Mouse (Mus musculus): ENCODE measurements around the gene Usp40. TPM values are rescaled to one million over a fixed set of nuclear protein-coding genes. Genes with fewer than 3 reads are reported as not detected.
"Not testable (repeated sequence)": the region's sequence is repeated elsewhere in the genome, so short reads cannot be mapped to it uniquely, and the experiment has no call there.

Gene Usp40
- polyA plus RNA-seq (2015; fragmentation: Nextera tagmentation; extraction: Ambion mirVana): 31.8 and 31.9 TPM in 2 replicates

DNA sequence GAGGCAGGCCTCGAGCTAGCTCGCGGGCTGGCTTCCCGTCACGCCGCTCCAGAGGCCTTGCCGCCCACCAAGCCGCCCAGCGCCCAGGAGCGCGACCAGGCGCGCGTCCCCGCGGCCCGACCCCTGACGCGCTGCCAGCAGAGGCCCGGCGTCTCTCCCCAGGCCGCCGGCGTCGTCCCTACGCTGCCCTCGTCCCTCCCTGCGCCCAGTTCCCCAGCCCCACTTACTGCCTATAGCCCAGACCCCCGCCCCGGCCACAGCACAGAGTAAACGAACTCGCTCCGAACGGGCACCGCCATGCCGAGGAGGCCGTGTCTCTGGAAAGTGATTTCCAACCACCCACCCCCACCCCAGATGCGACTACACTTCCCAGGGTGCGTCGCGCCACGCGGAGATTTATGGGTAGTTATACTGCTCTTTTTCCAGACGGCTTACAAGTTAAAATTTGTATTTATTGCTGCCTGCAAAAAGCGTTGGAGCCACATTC is at the start of gene Usp40:
TSS of gene Usp40 (minus strand) at position 341 of the 487 bp plus-strand sequence.
- Histone ChIP-seq H3K9ac (ENCODE audit: low read length) (peak within 1 kb of the TSS; percentile 96), H3K4me1 (ENCODE audit: control insufficient read depth, insufficient read depth, low read length) (peaks cover 13% of the 10 kb centered on the region), H3K36me3 (ENCODE audit: control insufficient read depth, insufficient read depth, low read length) (peaks cover 8% of the 10 kb centered on the region; the same call in 1 of the 2 replicates)

DNA sequence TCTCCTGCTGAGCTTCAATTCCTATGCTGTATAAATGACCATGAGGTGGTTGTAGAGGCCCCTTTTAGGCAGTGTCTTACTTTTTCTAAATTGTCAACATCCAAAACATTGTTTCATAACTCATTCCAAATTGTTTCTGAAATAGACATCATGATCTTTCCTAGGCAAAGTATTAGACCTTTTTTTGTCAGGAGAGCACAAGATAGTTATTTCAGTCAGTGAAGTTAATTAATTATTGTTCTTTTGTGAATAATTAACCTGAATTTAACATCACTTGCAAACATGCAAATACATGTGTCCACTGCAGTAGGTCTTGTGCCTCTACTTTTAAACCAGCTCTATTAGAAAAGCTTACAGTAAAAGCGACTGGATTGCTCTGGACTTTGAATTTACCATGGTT is 46.7 kb upstream of the Usp40 start, which contains the start of gene Ugt1a10:
TSS of gene Ugt1a10 (plus strand) at position 301 of the 400 bp plus-strand sequence.
- 67% methylated on average over 1 of the region's 1 CpGs for WGBS
- no peak within 1 kb of the TSS for H3K4me3 ChIP-seq (replicated peaks; ENCODE audit: low read length)
- no peaks in the 10 kb centered on the region for H3K9me3 ChIP-seq (replicated peaks; ENCODE audit: control insufficient read depth, low read length)
- H3K27ac ChIP-seq (ENCODE audit: low read length): no peak within 1 kb of the TSS
- H3K36me3 ChIP-seq (ENCODE audit: control insufficient read depth, insufficient read depth, low read length): no peaks in the 10 kb centered on the region
- H3K4me1 ChIP-seq (ENCODE audit: control insufficient read depth, insufficient read depth, low read length): no peaks in the 10 kb centered on the region
- H3K9ac ChIP-seq (ENCODE audit: low read length): no peak within 1 kb of the TSS
- no peak within 1 kb of the TSS for H3K4me2 ChIP-seq (ENCODE audit: low read depth, low read length)
- H3K27me3 ChIP-seq (ENCODE audit: control insufficient read depth, insufficient read depth, low read length): no peaks in the 10 kb centered on the region
- ATAC-seq (ENCODE audit: insufficient read depth, low FRiP score): no peak

More for the DNA sequence above, at the start of gene Usp40:
- H3K27me3 ChIP-seq (ENCODE audit: control insufficient read depth, insufficient read depth, low read length): no peaks in the 10 kb centered on the region
- H3K27ac ChIP-seq (ENCODE audit: low read length): peak within 1 kb of the TSS; percentile 93
- ATAC-seq (ENCODE audit: insufficient read depth, low FRiP score): peak; percentile 91
- no peaks in the 10 kb centered on the region for H3K9me3 ChIP-seq (replicated peaks; ENCODE audit: control insufficient read depth, low read length)
- H3K4me3 ChIP-seq (replicated peaks; ENCODE audit: low read length): peak within 1 kb of the TSS; percentile 73
- H3K4me2 ChIP-seq (ENCODE audit: low read depth, low read length): peak within 1 kb of the TSS; percentile 81
- WGBS: under 1% methylated on average over 45 of the region's 45 CpGs

DNA sequence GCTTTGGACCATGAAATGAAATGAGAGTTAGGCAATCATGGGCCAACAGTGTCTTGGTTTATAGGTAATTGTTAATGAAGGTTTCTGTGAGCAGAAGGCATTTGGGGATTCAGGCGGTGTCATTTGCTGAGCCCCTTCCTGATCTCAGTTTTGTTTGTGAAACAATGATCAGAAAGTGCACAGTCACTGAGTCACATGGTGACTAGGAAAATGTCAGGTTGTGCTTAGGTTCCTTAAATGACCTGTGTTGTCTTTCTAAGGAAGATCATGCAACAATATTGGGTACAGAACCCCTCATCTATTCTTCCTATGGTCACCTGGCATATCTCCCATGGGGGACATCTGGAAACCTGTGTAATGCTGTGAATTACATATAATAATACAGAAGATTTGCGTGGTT is 39.1 kb upstream of the Usp40 start:
- H3K9ac ChIP-seq (ENCODE audit: low read length); H3K4me1 ChIP-seq (ENCODE audit: control insufficient read depth, insufficient read depth, low read length); H3K27ac ChIP-seq (ENCODE audit: low read length); H3K9me3 ChIP-seq (replicated peaks; ENCODE audit: control insufficient read depth, low read length); H3K4me3 ChIP-seq (replicated peaks; ENCODE audit: low read length); H3K36me3 ChIP-seq (ENCODE audit: control insufficient read depth, insufficient read depth, low read length); ATAC-seq (ENCODE audit: insufficient read depth, low FRiP score); H3K4me2 ChIP-seq (ENCODE audit: low read depth, low read length); H3K27me3 ChIP-seq (ENCODE audit: control insufficient read depth, insufficient read depth, low read length): not testable (repeated sequence)
- 81% methylated on average over 2 of the region's 2 CpGs for WGBS

DNA sequence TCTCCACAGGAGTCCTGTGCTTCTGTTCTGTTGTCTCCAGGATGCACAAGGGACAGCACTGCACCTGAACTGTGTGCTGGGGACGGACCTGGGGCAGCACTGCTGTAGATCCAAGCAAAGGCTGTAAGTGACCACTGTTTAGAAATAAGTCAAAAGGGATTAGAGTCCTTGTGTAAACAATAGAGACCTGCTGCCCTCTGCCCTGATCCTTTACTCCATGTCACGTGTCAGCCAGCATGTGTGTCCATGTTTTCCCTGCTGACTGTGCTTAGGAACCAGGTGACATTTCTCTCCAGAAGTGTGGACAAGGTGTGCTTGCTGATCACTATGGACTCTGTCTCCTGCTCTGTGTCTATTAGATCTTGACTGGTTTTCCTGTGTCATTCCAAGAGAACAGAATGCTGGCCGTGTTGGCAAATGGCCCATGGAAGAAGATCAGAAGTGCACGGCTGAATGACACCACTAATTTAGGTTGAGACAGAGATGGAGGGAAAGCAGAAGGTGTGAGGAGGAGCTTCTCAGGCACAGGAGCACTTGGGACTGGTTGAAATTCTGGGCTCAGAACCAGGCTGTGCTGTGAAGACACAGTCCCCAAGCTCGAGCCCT is 36.6 kb upstream of the Usp40 start:
- not testable (repeated sequence) for H3K27ac ChIP-seq (ENCODE audit: low read length); H3K4me2 ChIP-seq (ENCODE audit: low read depth, low read length); H3K9ac ChIP-seq (ENCODE audit: low read length); H3K4me1 ChIP-seq (ENCODE audit: control insufficient read depth, insufficient read depth, low read length); H3K27me3 ChIP-seq (ENCODE audit: control insufficient read depth, insufficient read depth, low read length); ATAC-seq (ENCODE audit: insufficient read depth, low FRiP score); H3K36me3 ChIP-seq (ENCODE audit: control insufficient read depth, insufficient read depth, low read length); H3K4me3 ChIP-seq (replicated peaks; ENCODE audit: low read length); H3K9me3 ChIP-seq (replicated peaks; ENCODE audit: control insufficient read depth, low read length)
- WGBS: 63% methylated on average over 3 of the region's 5 CpGs

DNA sequence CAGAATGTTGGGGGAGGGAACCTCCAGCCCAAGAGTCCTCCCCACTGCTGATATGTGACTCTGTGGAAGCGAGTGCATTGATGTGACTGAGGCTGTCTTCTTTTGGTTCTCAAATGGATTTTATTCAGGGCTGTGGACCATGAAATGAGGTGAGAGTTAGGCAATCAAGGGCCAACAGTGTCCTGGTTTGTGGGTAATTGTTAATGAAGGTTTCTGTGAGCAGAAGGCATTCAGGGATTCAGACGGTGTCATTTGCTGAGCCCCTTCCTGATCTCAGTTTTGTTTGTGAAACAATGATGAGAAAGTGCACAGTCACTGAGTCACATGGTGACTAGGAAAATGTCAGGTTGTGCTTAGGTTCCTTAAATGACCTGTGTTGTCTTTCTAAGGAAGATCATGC is 34.7 kb upstream of the Usp40 start:
- ATAC-seq (ENCODE audit: insufficient read depth, low FRiP score); H3K4me3 ChIP-seq (replicated peaks; ENCODE audit: low read length); H3K27me3 ChIP-seq (ENCODE audit: control insufficient read depth, insufficient read depth, low read length); H3K4me2 ChIP-seq (ENCODE audit: low read depth, low read length); H3K9ac ChIP-seq (ENCODE audit: low read length); H3K27ac ChIP-seq (ENCODE audit: low read length); H3K4me1 ChIP-seq (ENCODE audit: control insufficient read depth, insufficient read depth, low read length); H3K9me3 ChIP-seq (replicated peaks; ENCODE audit: control insufficient read depth, low read length); H3K36me3 ChIP-seq (ENCODE audit: control insufficient read depth, insufficient read depth, low read length): not testable (repeated sequence)
- 67% methylated on average over 1 of the region's 2 CpGs for WGBS

DNA sequence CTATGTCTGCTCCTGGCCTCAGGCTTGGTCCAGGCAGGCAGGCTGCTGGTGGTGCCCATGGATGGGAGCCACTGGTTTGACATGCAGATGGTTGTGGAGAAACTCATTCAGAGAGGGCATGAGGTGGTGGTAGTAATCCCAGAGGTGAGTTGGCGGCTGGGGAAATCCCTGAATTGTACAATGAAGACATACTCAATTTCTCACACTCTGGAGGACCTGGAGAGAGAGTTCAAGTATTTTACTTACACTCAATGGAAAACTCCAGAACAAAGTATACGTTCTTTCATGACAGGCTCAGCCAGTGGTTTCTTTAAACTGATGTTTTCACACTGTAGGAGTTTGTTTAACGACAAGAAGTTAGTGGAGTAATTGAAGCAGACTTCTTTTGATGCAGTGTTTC is 16.9 kb upstream of the Usp40 start:
- H3K27me3 ChIP-seq (ENCODE audit: control insufficient read depth, insufficient read depth, low read length); H3K4me2 ChIP-seq (ENCODE audit: low read depth, low read length); H3K36me3 ChIP-seq (ENCODE audit: control insufficient read depth, insufficient read depth, low read length); H3K9me3 ChIP-seq (replicated peaks; ENCODE audit: control insufficient read depth, low read length); H3K4me1 ChIP-seq (ENCODE audit: control insufficient read depth, insufficient read depth, low read length); ATAC-seq (ENCODE audit: insufficient read depth, low FRiP score); H3K27ac ChIP-seq (ENCODE audit: low read length); H3K4me3 ChIP-seq (replicated peaks; ENCODE audit: low read length); H3K9ac ChIP-seq (ENCODE audit: low read length): not testable (repeated sequence)
- WGBS: 59% methylated on average over 3 of the region's 3 CpGs

DNA sequence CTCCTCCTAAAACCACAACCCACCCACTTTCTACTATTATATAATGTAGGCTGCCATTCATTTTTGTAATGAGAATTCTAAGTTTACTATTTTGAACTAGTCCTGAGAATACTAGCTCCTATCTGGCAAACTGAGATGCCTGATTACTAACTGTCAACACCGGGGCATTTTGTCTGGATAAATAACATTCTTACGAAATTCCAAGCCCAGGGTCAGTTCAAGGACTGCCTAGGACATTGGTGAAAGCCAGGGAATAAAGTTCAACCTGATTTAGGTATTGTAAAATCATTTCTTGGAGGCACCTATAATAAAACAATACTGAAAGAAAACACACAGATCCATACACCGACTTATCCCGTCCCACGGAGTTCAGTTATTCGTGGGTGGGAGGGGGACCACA is 7.0 kb upstream of the Usp40 start:
- no peaks in the 10 kb centered on the region for H3K27me3 ChIP-seq (ENCODE audit: control insufficient read depth, insufficient read depth, low read length)
- H3K4me3 ChIP-seq (replicated peaks; ENCODE audit: low read length): no peak overlapping the region
- no peaks in the 10 kb centered on the region for H3K4me1 ChIP-seq (ENCODE audit: control insufficient read depth, insufficient read depth, low read length)
- no peaks in the 10 kb centered on the region for H3K36me3 ChIP-seq (ENCODE audit: control insufficient read depth, insufficient read depth, low read length)
- no peak overlapping the region for H3K9ac ChIP-seq (ENCODE audit: low read length)
- H3K27ac ChIP-seq (ENCODE audit: low read length): no peak overlapping the region
- H3K4me2 ChIP-seq (ENCODE audit: low read depth, low read length): no peak overlapping the region
- 91% methylated on average over 6 of the region's 6 CpGs for WGBS
- 0 out of 2 replicates have a peak, but pooled peaks cover 2% of the 10 kb centered on the region for H3K9me3 ChIP-seq (replicated peaks; ENCODE audit: control insufficient read depth, low read length)
- ATAC-seq (ENCODE audit: insufficient read depth, low FRiP score): no peak

DNA sequence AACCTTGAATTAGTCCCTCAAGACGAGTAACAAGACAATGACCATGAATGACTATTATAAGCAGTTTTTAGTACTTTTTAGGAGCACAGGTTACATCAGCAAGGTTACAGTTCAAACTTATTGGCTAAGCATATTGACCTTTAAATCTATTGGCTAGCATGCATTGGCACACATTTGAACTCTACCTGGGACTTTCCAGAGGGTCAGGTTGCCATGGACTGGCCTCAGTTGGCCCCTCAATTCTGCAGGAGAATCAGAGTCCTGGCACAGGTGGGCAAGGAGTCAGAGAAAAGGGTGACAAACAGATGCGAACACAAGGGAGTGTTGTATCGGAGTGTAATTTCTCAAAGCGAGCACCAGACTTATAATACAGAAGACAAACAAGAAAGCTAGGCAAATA is 6.3 kb upstream of the Usp40 start:
- Histone ChIP-seq H3K36me3 (ENCODE audit: control insufficient read depth, insufficient read depth, low read length) (no peaks in the 10 kb centered on the region), H3K27me3 (ENCODE audit: control insufficient read depth, insufficient read depth, low read length) (no peaks in the 10 kb centered on the region), H3K4me1 (ENCODE audit: control insufficient read depth, insufficient read depth, low read length) (no peaks in the 10 kb centered on the region), H3K9me3 (replicated peaks; ENCODE audit: control insufficient read depth, low read length) (0 out of 2 replicates have a peak, but pooled peaks cover 2% of the 10 kb centered on the region), H3K9ac (ENCODE audit: low read length) (no peak overlapping the region), H3K4me3 (replicated peaks; ENCODE audit: low read length) (no peak overlapping the region), H3K4me2 (ENCODE audit: low read depth, low read length) (no peak overlapping the region), H3K27ac (ENCODE audit: low read length) (no peak overlapping the region)
- 88% methylated on average over 4 of the region's 4 CpGs for WGBS
- ATAC-seq (ENCODE audit: insufficient read depth, low FRiP score): no peak

DNA sequence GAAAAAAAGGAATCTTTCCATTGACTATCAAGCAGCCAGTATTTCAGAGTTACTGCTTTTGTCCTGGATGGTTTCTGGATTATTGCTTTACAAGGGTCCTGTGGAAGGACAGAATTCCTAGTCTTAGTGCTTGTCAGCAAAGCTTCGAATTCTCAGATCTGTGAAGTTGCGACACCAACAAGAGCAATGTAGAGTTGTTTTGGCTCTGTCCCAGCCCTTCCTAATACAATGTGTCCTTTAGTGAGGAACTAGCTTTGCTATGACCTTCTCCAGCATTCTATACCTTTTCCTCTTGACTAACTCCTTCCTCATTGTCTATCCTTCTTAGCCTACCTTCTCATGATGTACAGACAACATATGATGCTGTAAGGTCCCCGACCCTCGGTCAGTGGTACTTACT is 5.8 kb upstream of the Usp40 start:
- no peaks in the 10 kb centered on the region for H3K4me1 ChIP-seq (ENCODE audit: control insufficient read depth, insufficient read depth, low read length)
- no peak overlapping the region for H3K4me3 ChIP-seq (replicated peaks; ENCODE audit: low read length)
- H3K4me2 ChIP-seq (ENCODE audit: low read depth, low read length): no peak overlapping the region
- H3K27ac ChIP-seq (ENCODE audit: low read length): no peak overlapping the region
- 91% methylated on average over 4 of the region's 4 CpGs for WGBS
- 0 out of 2 replicates have a peak, but pooled peaks cover 2% of the 10 kb centered on the region for H3K9me3 ChIP-seq (replicated peaks; ENCODE audit: control insufficient read depth, low read length)
- ATAC-seq (ENCODE audit: insufficient read depth, low FRiP score): no peak
- no peaks in the 10 kb centered on the region for H3K27me3 ChIP-seq (ENCODE audit: control insufficient read depth, insufficient read depth, low read length)
- no peaks in the 10 kb centered on the region for H3K36me3 ChIP-seq (ENCODE audit: control insufficient read depth, insufficient read depth, low read length)
- H3K9ac ChIP-seq (ENCODE audit: low read length): no peak overlapping the region

Measured in stomach, embryonic 16.5 days (tissue).